Mouse (Mus musculus): ENCODE results near the gene Mmd.

Gene Mmd

GRCm38 (mm10) chr11:90249025-90249650 lies at the start of gene Mmd:
TSS of gene Mmd (plus strand) at chr11:90249456.
- in situ Hi-C loops (cut with MseI, MboI), result no loop called here

GRCm38 (mm10) chr11:90200826-90201225 lies 48.4 kb upstream of the Mmd start:
- in situ Hi-C loops (cut with MseI, MboI), result no loop called here

- in situ Hi-C loops (cut with MseI, MboI), result no loop called here
Measured at GRCm38 (mm10) chr11:90214246-90214645, 35.0 kb upstream of the Mmd start.

- in situ Hi-C loops (cut with MseI, MboI), result no loop called here
Measured at GRCm38 (mm10) chr11:90220022-90220645, 29.1 kb upstream of the Mmd start.

- in situ Hi-C loops (cut with MseI, MboI), result no loop called here
Measured at GRCm38 (mm10) chr11:90220750-90221149, 28.5 kb upstream of the Mmd start.

- in situ Hi-C loops (cut with MseI, MboI), result no loop called here
Measured at GRCm38 (mm10) chr11:90224914-90225470, 24.3 kb upstream of the Mmd start.

GRCm38 (mm10) chr11:90227000-90227922 lies 22.0 kb upstream of the Mmd start:
- in situ Hi-C loops (cut with MseI, MboI), result no loop called here

- in situ Hi-C loops (cut with MseI, MboI), result no loop called here
Measured at GRCm38 (mm10) chr11:90228251-90228949, 20.9 kb upstream of the Mmd start.

GRCm38 (mm10) chr11:90229800-90230199 lies 19.5 kb upstream of the Mmd start:
- in situ Hi-C loops (cut with MseI, MboI), result no loop called here

- in situ Hi-C loops (cut with MseI, MboI), result no loop called here
Measured at GRCm38 (mm10) chr11:90230671-90231070, 18.6 kb upstream of the Mmd start.

- in situ Hi-C loops (cut with MseI, MboI), result no loop called here
Measured at GRCm38 (mm10) chr11:90231631-90232030, 17.6 kb upstream of the Mmd start.

- in situ Hi-C loops (cut with MseI, MboI), result no loop called here
Measured at GRCm38 (mm10) chr11:90232685-90233084, 16.6 kb upstream of the Mmd start.

- in situ Hi-C loops (cut with MseI, MboI), result no loop called here
Measured at GRCm38 (mm10) chr11:90235221-90235620, 14.0 kb upstream of the Mmd start.

GRCm38 (mm10) chr11:90237616-90238015 lies 11.6 kb upstream of the Mmd start:
- in situ Hi-C loops (cut with MseI, MboI), result no loop called here

GRCm38 (mm10) chr11:90238657-90239056 lies 10.6 kb upstream of the Mmd start:
- in situ Hi-C loops (cut with MseI, MboI), result no loop called here

- in situ Hi-C loops (cut with MseI, MboI), result no loop called here
Measured at GRCm38 (mm10) chr11:90240652-90241330, 8.5 kb upstream of the Mmd start.

- in situ Hi-C loops (cut with MseI, MboI), result no loop called here
Measured at GRCm38 (mm10) chr11:90241874-90242273, 7.4 kb upstream of the Mmd start.

GRCm38 (mm10) chr11:90243300-90243699 lies 6.0 kb upstream of the Mmd start:
- in situ Hi-C loops (cut with MseI, MboI), result no loop called here

GRCm38 (mm10) chr11:90245630-90246029 lies 3.6 kb upstream of the Mmd start:
- in situ Hi-C loops (cut with MseI, MboI), result no loop called here

GRCm38 (mm10) chr11:90246676-90247075 lies 2.6 kb upstream of the Mmd start:
- in situ Hi-C loops (cut with MseI, MboI), result no loop called here

- in situ Hi-C loops (cut with MseI, MboI), result no loop called here
Measured at GRCm38 (mm10) chr11:90247793-90248192, 1.5 kb upstream of the Mmd start.

Measured in mouse trophoblast stem cell (cell line).